Mouse (Mus musculus): Measurements from ENCODE around the gene Phf20. TPM values are rescaled to one million over a fixed set of nuclear protein-coding genes. Genes with fewer than 3 reads are reported as not detected.

Gene Phf20
- polyA plus RNA-seq, 1 experiment from 2014 or later, result 16.5 TPM

- H3K9ac ChIP-seq, result no peak overlapping the region
- peaks cover 10% of the 10 kb centered on the region for H3K4me1 ChIP-seq (replicated peaks)
- WGBS (ENCODE audit: insufficient replicate concordance), result 81% methylated on average over 4 of the region's 4 CpGs
- no peak overlapping the region for H3K27ac ChIP-seq
- H3K4me3 ChIP-seq (replicated peaks), result no peak overlapping the region
- H3K9me3 ChIP-seq (replicated peaks), result no peaks in the 10 kb centered on the region
- ATAC-seq (ENCODE audit: low read depth), result no peak
- H3K36me3 ChIP-seq, result peaks cover 55% of the 10 kb centered on the region
- no peak overlapping the region for H3K4me2 ChIP-seq
- no peak for DNase-seq
- no peaks in the 10 kb centered on the region for H3K27me3 ChIP-seq
Observed at GRCm38 (mm10) chr2:156304351-156304750, 108.1 kb downstream of the Phf20 start.

DNA sequence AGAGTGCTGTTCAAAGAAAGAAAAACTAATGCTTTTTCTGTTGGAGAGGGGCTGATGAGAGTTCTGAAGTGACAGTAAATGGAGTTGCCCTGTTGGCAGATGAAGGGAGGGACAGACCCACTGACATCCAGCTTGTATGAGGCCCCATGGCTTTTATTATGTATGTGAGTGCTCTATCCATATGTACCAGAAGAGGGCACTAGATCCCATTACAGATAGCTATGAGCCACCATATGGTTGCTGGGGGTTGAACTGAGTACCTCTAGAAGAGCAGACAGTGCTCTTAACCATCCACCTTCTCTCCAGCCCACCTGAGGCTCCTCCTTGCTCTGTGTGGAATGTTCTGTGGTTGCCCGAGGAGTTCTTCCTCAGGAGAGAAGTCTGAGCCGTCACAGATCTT, 109.6 kb downstream of the Phf20 start:
- H3K27ac ChIP-seq, result no peak overlapping the region
- no peaks in the 10 kb centered on the region for H3K27me3 ChIP-seq
- H3K36me3 ChIP-seq, result peaks cover 49% of the 10 kb centered on the region
- H3K9ac ChIP-seq, result no peak overlapping the region
- 76% methylated on average over 2 of the region's 2 CpGs for WGBS (ENCODE audit: insufficient replicate concordance)
- ATAC-seq (ENCODE audit: low read depth), result no peak
- H3K4me3 ChIP-seq (replicated peaks), result no peak overlapping the region
- DNase-seq, result no peak
- H3K9me3 ChIP-seq (replicated peaks), result no peaks in the 10 kb centered on the region
- no peak overlapping the region for H3K4me2 ChIP-seq
- H3K4me1 ChIP-seq (replicated peaks), result peaks cover 16% of the 10 kb centered on the region

- peaks cover 16% of the 10 kb centered on the region for H3K4me1 ChIP-seq (replicated peaks)
- DNase-seq (no peak), ATAC-seq (ENCODE audit: low read depth) (no peak)
- peaks cover 42% of the 10 kb centered on the region for H3K36me3 ChIP-seq
- H3K27me3 ChIP-seq, result no peaks in the 10 kb centered on the region
- H3K27ac ChIP-seq, result no peak overlapping the region
- no peaks in the 10 kb centered on the region for H3K9me3 ChIP-seq (replicated peaks)
- H3K4me2 ChIP-seq, result no peak overlapping the region
- no peak overlapping the region for H3K4me3 ChIP-seq (replicated peaks)
- no peak overlapping the region for H3K9ac ChIP-seq
- WGBS (ENCODE audit: insufficient replicate concordance), result 68% methylated on average over 5 of the region's 5 CpGs
Observed at GRCm38 (mm10) chr2:156307261-156307660, 111.0 kb downstream of the Phf20 start.

GRCm38 (mm10) chr2:156309948-156310347, 113.7 kb downstream of the Phf20 start:
- H3K4me3 ChIP-seq (replicated peaks), result no peak overlapping the region
- no peak overlapping the region for H3K4me2 ChIP-seq
- no peak overlapping the region for H3K9ac ChIP-seq
- no peaks in the 10 kb centered on the region for H3K9me3 ChIP-seq (replicated peaks)
- peaks cover 24% of the 10 kb centered on the region for H3K4me1 ChIP-seq (replicated peaks)
- DNase-seq, result no peak
- WGBS (ENCODE audit: insufficient replicate concordance), result 79% methylated on average over 5 of the region's 5 CpGs
- peaks cover 26% of the 10 kb centered on the region; the same call in 1 of the 2 replicates for H3K36me3 ChIP-seq
- H3K27me3 ChIP-seq, result no peaks in the 10 kb centered on the region
- H3K27ac ChIP-seq, result no peak overlapping the region
- ATAC-seq (ENCODE audit: low read depth), result no peak

- 65% methylated on average over 5 of the region's 5 CpGs for WGBS (ENCODE audit: insufficient replicate concordance)
- H3K4me2 ChIP-seq, result no peak overlapping the region
- peaks cover 24% of the 10 kb centered on the region for H3K4me1 ChIP-seq (replicated peaks)
- DNase-seq (no peak), ATAC-seq (ENCODE audit: low read depth) (no peak)
- no peak overlapping the region for H3K9ac ChIP-seq
- H3K9me3 ChIP-seq (replicated peaks), result no peaks in the 10 kb centered on the region
- no peaks in the 10 kb centered on the region for H3K27me3 ChIP-seq
- peaks cover 21% of the 10 kb centered on the region; the same call in 1 of the 2 replicates for H3K36me3 ChIP-seq
- no peak overlapping the region for H3K27ac ChIP-seq
- H3K4me3 ChIP-seq (replicated peaks), result no peak overlapping the region
Observed at GRCm38 (mm10) chr2:156310455-156310854, 114.2 kb downstream of the Phf20 start.

- ATAC-seq (ENCODE audit: low read depth) (no peak), DNase-seq (no peak)
- peaks cover 18% of the 10 kb centered on the region; the same call in 1 of the 2 replicates for H3K36me3 ChIP-seq
- H3K9me3 ChIP-seq (replicated peaks), result no peaks in the 10 kb centered on the region
- H3K4me2 ChIP-seq, result peak overlapping the region; percentile 87
- H3K9ac ChIP-seq, result peak overlapping the region; percentile 93; the same call in 1 of the 2 replicates
- H3K4me3 ChIP-seq (replicated peaks), result peak overlapping the region; percentile 93
- H3K27ac ChIP-seq, result no peak overlapping the region
- no peaks in the 10 kb centered on the region for H3K27me3 ChIP-seq
- 70% methylated on average over 5 of the region's 5 CpGs for whole genome bisulfite sequencing (ENCODE audit: insufficient replicate concordance)
- peaks cover 26% of the 10 kb centered on the region for H3K4me1 ChIP-seq (replicated peaks)
Observed at GRCm38 (mm10) chr2:156310945-156311344, 114.7 kb downstream of the Phf20 start.

DNA sequence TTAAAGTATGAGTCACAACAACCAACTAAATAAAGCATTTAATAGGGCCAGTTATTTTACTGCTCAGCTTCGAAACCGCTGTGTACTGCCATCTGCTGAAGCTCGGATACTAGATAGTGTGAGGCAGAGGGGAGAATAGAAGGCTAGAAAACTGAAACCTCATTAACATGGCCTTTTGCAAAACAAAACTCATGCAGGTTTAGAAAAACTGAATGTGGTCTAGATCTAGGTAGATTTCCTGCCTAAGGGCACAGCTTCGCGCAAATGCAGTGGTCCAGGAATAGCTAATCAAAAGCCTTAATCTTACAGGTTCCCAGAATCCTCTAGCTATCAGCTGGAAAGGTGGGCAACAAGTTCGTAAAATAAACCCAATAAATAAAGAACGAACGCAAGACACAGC, 115.2 kb downstream of the Phf20 start:
- peak overlapping the region; percentile 93 for H3K27ac ChIP-seq
- peak overlapping the region; percentile 87 for H3K4me2 ChIP-seq
- no peaks in the 10 kb centered on the region for H3K27me3 ChIP-seq
- peaks cover 27% of the 10 kb centered on the region for H3K4me1 ChIP-seq (replicated peaks)
- H3K4me3 ChIP-seq (replicated peaks), result peak overlapping the region; percentile 93
- H3K9ac ChIP-seq, result peak overlapping the region; percentile 93
- H3K9me3 ChIP-seq (replicated peaks), result no peaks in the 10 kb centered on the region
- DNase-seq, result no peak
- ATAC-seq (ENCODE audit: low read depth), result no peak
- peaks cover 18% of the 10 kb centered on the region; the same call in 1 of the 2 replicates for H3K36me3 ChIP-seq
- WGBS (ENCODE audit: insufficient replicate concordance), result 17% methylated on average over 8 of the region's 8 CpGs

GRCm38 (mm10) chr2:156311841-156312291, 115.6 kb downstream of the Phf20 start:
- Histone ChIP-seq H3K27me3 (no peaks in the 10 kb centered on the region), H3K4me3 (replicated peaks) (peak overlapping the region; percentile 93), H3K4me2 (peak overlapping the region; percentile 87), H3K9me3 (replicated peaks) (no peaks in the 10 kb centered on the region), H3K4me1 (replicated peaks) (peaks cover 27% of the 10 kb centered on the region), H3K27ac (peak overlapping the region; percentile 93), H3K9ac (peak overlapping the region; percentile 93), H3K36me3 (peaks cover 14% of the 10 kb centered on the region; the same call in 1 of the 2 replicates)
- ATAC-seq (ENCODE audit: low read depth) (peak; percentile 77), DNase-seq (peak; percentile 38)
- under 1% methylated on average over 49 of the region's 53 CpGs for WGBS (ENCODE audit: insufficient replicate concordance)

- peak within 1 kb of the TSS; percentile 93 for H3K4me3 ChIP-seq (replicated peaks)
- H3K4me1 ChIP-seq (replicated peaks), result peaks cover 27% of the 10 kb centered on the region
- H3K4me2 ChIP-seq, result peak within 1 kb of the TSS; percentile 87
- ATAC-seq (ENCODE audit: low read depth) (peak; percentile 87), DNase-seq (peak; percentile 72)
- H3K9ac ChIP-seq, result peak within 1 kb of the TSS; percentile 93
- peak within 1 kb of the TSS; percentile 93 for H3K27ac ChIP-seq
- H3K9me3 ChIP-seq (replicated peaks), result no peaks in the 10 kb centered on the region
- WGBS (ENCODE audit: insufficient replicate concordance), result under 1% methylated on average over 48 of the region's 49 CpGs
- H3K27me3 ChIP-seq, result no peaks in the 10 kb centered on the region
- H3K36me3 ChIP-seq, result peaks cover 8% of the 10 kb centered on the region; the same call in 1 of the 2 replicates
Observed at GRCm38 (mm10) chr2:156312297-156312897, 116.1 kb downstream of the Phf20 start, which contains the start of the genes Cnbd2 and Scand1. TSS of gene Cnbd2 (plus strand) at chr2:156312299. TSS of gene Scand1 (minus strand) at chr2:156312704.

DNA sequence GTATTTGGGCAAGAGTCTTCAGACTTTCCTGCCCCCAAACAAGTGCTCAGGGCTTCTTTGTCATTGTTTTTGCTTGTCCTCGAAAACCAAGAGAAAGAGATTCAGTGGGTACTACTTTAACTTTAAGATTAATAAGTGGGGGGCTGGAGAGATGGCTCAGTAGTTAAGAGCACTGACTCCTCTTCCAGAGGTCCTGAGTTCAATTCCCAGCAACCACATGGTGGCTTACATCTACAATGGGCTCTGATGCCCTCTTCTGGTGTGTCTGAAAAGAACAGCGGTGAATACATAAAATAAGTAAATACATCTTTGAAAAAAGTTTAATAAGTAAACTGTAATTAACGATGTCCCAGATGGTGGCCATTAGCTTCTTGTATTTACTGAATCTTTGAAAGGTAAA, 116.9 kb downstream of the Phf20 start:
- DNase-seq (no peak), ATAC-seq (ENCODE audit: low read depth) (no peak)
- H3K36me3 ChIP-seq, result peaks cover 4% of the 10 kb centered on the region; the same call in 1 of the 2 replicates
- no peaks in the 10 kb centered on the region for H3K27me3 ChIP-seq
- H3K4me3 ChIP-seq (replicated peaks), result peak overlapping the region; percentile 93
- 51% methylated on average over 3 of the region's 3 CpGs for WGBS (ENCODE audit: insufficient replicate concordance)
- H3K4me1 ChIP-seq (replicated peaks), result peaks cover 27% of the 10 kb centered on the region
- peak overlapping the region; percentile 93; the same call in 1 of the 2 replicates for H3K27ac ChIP-seq
- peak overlapping the region; percentile 87 for H3K4me2 ChIP-seq
- H3K9ac ChIP-seq, result peak overlapping the region; percentile 93
- no peaks in the 10 kb centered on the region for H3K9me3 ChIP-seq (replicated peaks)

DNA sequence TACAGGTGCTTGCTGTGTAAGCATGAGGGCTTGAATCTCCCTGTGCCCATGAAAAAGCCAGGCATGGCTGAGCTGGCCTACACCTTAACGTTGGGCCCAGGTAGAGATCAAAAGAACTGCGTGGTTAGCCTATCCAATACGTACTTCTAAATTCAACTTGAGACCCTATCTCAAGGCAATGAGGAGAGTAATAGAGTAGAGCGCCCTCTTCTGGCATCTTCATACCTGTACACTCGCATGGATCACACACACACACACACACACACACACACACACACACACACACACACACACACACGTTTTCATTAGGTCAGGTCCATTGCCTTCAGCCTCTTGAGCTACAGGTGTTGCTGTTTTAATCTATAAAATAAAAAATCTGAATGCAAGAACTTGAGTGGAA, 118.5 kb downstream of the Phf20 start:
- no peak for DNase-seq
- H3K27me3 ChIP-seq, result no peaks in the 10 kb centered on the region
- H3K36me3 ChIP-seq, result peaks cover 4% of the 10 kb centered on the region; the same call in 1 of the 2 replicates
- no peak for ATAC-seq (ENCODE audit: low read depth)
- H3K9ac ChIP-seq, result no peak overlapping the region
- no peak overlapping the region for H3K4me2 ChIP-seq
- 81% methylated on average over 6 of the region's 6 CpGs for WGBS (ENCODE audit: insufficient replicate concordance)
- no peak overlapping the region for H3K4me3 ChIP-seq (replicated peaks)
- no peak overlapping the region for H3K27ac ChIP-seq
- H3K4me1 ChIP-seq (replicated peaks), result peaks cover 27% of the 10 kb centered on the region
- no peaks in the 10 kb centered on the region for H3K9me3 ChIP-seq (replicated peaks)

DNA sequence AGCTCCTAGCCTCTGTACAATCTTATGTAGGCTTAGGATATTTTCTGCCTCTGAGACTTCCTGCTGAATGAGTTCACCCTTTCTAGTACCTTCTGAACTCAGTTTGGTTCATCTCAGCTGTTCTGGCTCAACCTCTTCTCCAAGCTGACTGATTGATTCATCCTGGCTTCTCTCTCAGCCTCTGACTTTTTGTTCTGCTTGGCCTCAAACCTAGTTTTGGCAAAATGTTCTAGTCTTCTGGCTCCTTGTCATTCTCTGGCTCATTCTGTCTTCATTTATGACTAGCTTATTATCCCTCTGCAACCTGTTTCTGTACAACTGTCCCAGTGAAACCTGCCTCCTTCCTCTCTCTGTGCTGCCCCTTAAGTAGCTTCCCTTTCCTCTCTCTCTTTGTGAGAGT, 122.2 kb downstream of the Phf20 start:
- Histone ChIP-seq H3K36me3 (peaks cover 4% of the 10 kb centered on the region; the same call in 1 of the 2 replicates), H3K27me3 (no peaks in the 10 kb centered on the region), H3K4me3 (replicated peaks) (no peak overlapping the region), H3K9ac (no peak overlapping the region), H3K9me3 (replicated peaks) (no peaks in the 10 kb centered on the region), H3K4me1 (replicated peaks) (peaks cover 7% of the 10 kb centered on the region), H3K4me2 (no peak overlapping the region), H3K27ac (no peak overlapping the region)
- DNase-seq, result no peak
- no peak for ATAC-seq (ENCODE audit: low read depth)

Data from liver, embryonic 13.5 days (tissue).